Mouse (Mus musculus): ENCODE results near the gene Nkx3-2. TPM values are rescaled to one million over a fixed set of nuclear protein-coding genes. Genes with fewer than 3 reads are reported as not detected.

Gene Nkx3-2
- polyA plus RNA-seq, 1 experiment from 2014 or later: not detected

GRCm38 (mm10) chr5:41761509-41762140 lies 2.7 kb downstream of the Nkx3-2 start:
- H3K9me3 ChIP-seq (replicated peaks): no peaks in the 10 kb centered on the region
- peak overlapping the region; percentile 16 for H3K4me3 ChIP-seq
- no peak overlapping the region for H3K27ac ChIP-seq
- peaks cover 94% of the 10 kb centered on the region for H3K27me3 ChIP-seq
- H3K4me2 ChIP-seq: peak overlapping the region; percentile 41
- peaks cover 22% of the 10 kb centered on the region for H3K4me1 ChIP-seq (replicated peaks)
- 1% methylated on average over 52 of the region's 56 CpGs for WGBS
- no peaks in the 10 kb centered on the region for H3K36me3 ChIP-seq
- no peak overlapping the region for H3K9ac ChIP-seq
- ATAC-seq (replicated peaks; ENCODE audit: insufficient number of reproducible peaks, insufficient read depth, low FRiP score, low read depth): no peak

GRCm38 (mm10) chr5:41760831-41761508 lies 3.3 kb downstream of the Nkx3-2 start:
- peak overlapping the region; percentile 16 for H3K4me3 ChIP-seq
- no peaks in the 10 kb centered on the region for H3K9me3 ChIP-seq (replicated peaks)
- H3K9ac ChIP-seq: no peak overlapping the region
- ATAC-seq (replicated peaks; ENCODE audit: insufficient number of reproducible peaks, insufficient read depth, low FRiP score, low read depth): no peak
- no peak overlapping the region for H3K27ac ChIP-seq
- 4% methylated on average over 22 of the region's 22 CpGs for WGBS
- peaks cover 21% of the 10 kb centered on the region for H3K4me1 ChIP-seq (replicated peaks)
- H3K27me3 ChIP-seq: peaks cover 94% of the 10 kb centered on the region
- H3K4me2 ChIP-seq: no peak overlapping the region
- no peaks in the 10 kb centered on the region for H3K36me3 ChIP-seq

- H3K4me3 ChIP-seq: no peak overlapping the region
- peaks cover 23% of the 10 kb centered on the region for H3K4me1 ChIP-seq (replicated peaks)
- WGBS: 7% methylated on average over 8 of the region's 8 CpGs
- H3K27ac ChIP-seq: no peak overlapping the region
- ATAC-seq (replicated peaks; ENCODE audit: insufficient number of reproducible peaks, insufficient read depth, low FRiP score, low read depth): no peak
- H3K9ac ChIP-seq: no peak overlapping the region
- H3K36me3 ChIP-seq: no peaks in the 10 kb centered on the region
- H3K27me3 ChIP-seq: peaks cover 97% of the 10 kb centered on the region
- H3K4me2 ChIP-seq: no peak overlapping the region
- no peaks in the 10 kb centered on the region for H3K9me3 ChIP-seq (replicated peaks)
These were observed 4.2 kb downstream of the Nkx3-2 start for GRCm38 (mm10) chr5:41760071-41760470.

- Histone ChIP-seq H3K4me2 (no peak overlapping the region), H3K36me3 (no peaks in the 10 kb centered on the region), H3K9me3 (replicated peaks) (no peaks in the 10 kb centered on the region), H3K4me3 (no peak overlapping the region), H3K27me3 (peaks cover 97% of the 10 kb centered on the region), H3K4me1 (replicated peaks) (peaks cover 22% of the 10 kb centered on the region), H3K9ac (no peak overlapping the region), H3K27ac (no peak overlapping the region)
- no peak for ATAC-seq (replicated peaks; ENCODE audit: insufficient number of reproducible peaks, insufficient read depth, low FRiP score, low read depth)
- 11% methylated on average over 19 of the region's 19 CpGs for WGBS
These were observed 5.3 kb downstream of the Nkx3-2 start for GRCm38 (mm10) chr5:41758671-41759639.

GRCm38 (mm10) chr5:41757338-41757737 lies 7.0 kb downstream of the Nkx3-2 start:
- WGBS: 12% methylated on average over 5 of the region's 5 CpGs

GRCm38 (mm10) chr5:41756396-41756795 lies 7.9 kb downstream of the Nkx3-2 start:
- no peak overlapping the region for H3K4me2 ChIP-seq
- no peak overlapping the region for H3K9ac ChIP-seq
- no peak overlapping the region for H3K4me3 ChIP-seq
- no peaks in the 10 kb centered on the region for H3K9me3 ChIP-seq (replicated peaks)
- no peaks in the 10 kb centered on the region for H3K36me3 ChIP-seq
- no peak overlapping the region for H3K27ac ChIP-seq
- peaks cover 96% of the 10 kb centered on the region for H3K27me3 ChIP-seq
- H3K4me1 ChIP-seq (replicated peaks): peaks cover 7% of the 10 kb centered on the region
- no peak for ATAC-seq (replicated peaks; ENCODE audit: insufficient number of reproducible peaks, insufficient read depth, low FRiP score, low read depth)
- 10% methylated on average over 4 of the region's 4 CpGs for WGBS

More at GRCm38 (mm10) chr5:41757338-41757737, 7.0 kb downstream of the Nkx3-2 start:
- Histone ChIP-seq H3K27ac (no peak overlapping the region), H3K36me3 (no peaks in the 10 kb centered on the region), H3K9ac (no peak overlapping the region), H3K27me3 (peaks cover 96% of the 10 kb centered on the region), H3K4me3 (no peak overlapping the region), H3K9me3 (replicated peaks) (no peaks in the 10 kb centered on the region), H3K4me1 (replicated peaks) (peaks cover 13% of the 10 kb centered on the region), H3K4me2 (no peak overlapping the region)
- no peak for ATAC-seq (replicated peaks; ENCODE audit: insufficient number of reproducible peaks, insufficient read depth, low FRiP score, low read depth)

- Histone ChIP-seq H3K4me1 (replicated peaks) (peaks cover 7% of the 10 kb centered on the region), H3K36me3 (no peaks in the 10 kb centered on the region), H3K4me2 (peak overlapping the region; percentile 43), H3K27ac (no peak overlapping the region), H3K27me3 (peaks cover 98% of the 10 kb centered on the region), H3K4me3 (0 out of 2 replicates have a peak overlapping the region, but pooled peaks have one; percentile 30), H3K9me3 (replicated peaks) (no peaks in the 10 kb centered on the region), H3K9ac (no peak overlapping the region)
- 3% methylated on average over 23 of the region's 23 CpGs for WGBS
- ATAC-seq (replicated peaks; ENCODE audit: insufficient number of reproducible peaks, insufficient read depth, low FRiP score, low read depth): no peak
These were observed 8.8 kb downstream of the Nkx3-2 start for GRCm38 (mm10) chr5:41755373-41755960.

GRCm38 (mm10) chr5:41754836-41755235 lies 9.5 kb downstream of the Nkx3-2 start:
- Histone ChIP-seq H3K36me3 (no peaks in the 10 kb centered on the region), H3K27ac (no peak overlapping the region), H3K4me2 (peak overlapping the region; percentile 43), H3K4me1 (replicated peaks) (peaks cover 7% of the 10 kb centered on the region), H3K9me3 (replicated peaks) (no peaks in the 10 kb centered on the region), H3K4me3 (peak overlapping the region; percentile 30), H3K9ac (no peak overlapping the region), H3K27me3 (peaks cover 98% of the 10 kb centered on the region)
- ATAC-seq (replicated peaks; ENCODE audit: insufficient number of reproducible peaks, insufficient read depth, low FRiP score, low read depth): no peak
- 2% methylated on average over 16 of the region's 16 CpGs for WGBS

GRCm38 (mm10) chr5:41754226-41754775 lies 10.0 kb downstream of the Nkx3-2 start:
- WGBS: 2% methylated on average over 17 of the region's 17 CpGs
- H3K9ac ChIP-seq: no peak overlapping the region
- peak overlapping the region; percentile 30 for H3K4me3 ChIP-seq

GRCm38 (mm10) chr5:41752721-41753120 lies 11.6 kb downstream of the Nkx3-2 start:
- ATAC-seq (replicated peaks; ENCODE audit: insufficient number of reproducible peaks, insufficient read depth, low FRiP score, low read depth): no peak
- 38% methylated on average over 4 of the region's 4 CpGs for WGBS
- Histone ChIP-seq H3K27me3 (peaks cover 99% of the 10 kb centered on the region), H3K4me2 (no peak overlapping the region), H3K4me1 (replicated peaks) (peaks cover 7% of the 10 kb centered on the region), H3K9me3 (replicated peaks) (no peaks in the 10 kb centered on the region), H3K4me3 (no peak overlapping the region), H3K9ac (no peak overlapping the region), H3K36me3 (no peaks in the 10 kb centered on the region), H3K27ac (no peak overlapping the region)

More at GRCm38 (mm10) chr5:41754226-41754775, 10.0 kb downstream of the Nkx3-2 start:
- no peaks in the 10 kb centered on the region for H3K36me3 ChIP-seq
- peak overlapping the region; percentile 43 for H3K4me2 ChIP-seq
- no peak overlapping the region for H3K27ac ChIP-seq
- peaks cover 7% of the 10 kb centered on the region for H3K4me1 ChIP-seq (replicated peaks)
- H3K9me3 ChIP-seq (replicated peaks): no peaks in the 10 kb centered on the region
- peaks cover 99% of the 10 kb centered on the region for H3K27me3 ChIP-seq
- ATAC-seq (replicated peaks; ENCODE audit: insufficient number of reproducible peaks, insufficient read depth, low FRiP score, low read depth): no peak
